Mouse (Mus musculus) liver, embryonic 13.5 days (tissue): Measurements from ENCODE around the gene Castor2. TPM values are rescaled to one million over a fixed set of nuclear protein-coding genes. Genes with fewer than 3 reads are reported as not detected.

ENCODE experiments used
- ATAC-seq: fragments of 200-750 bp; cut with Nextera tagmentation; 2 replicates; pipeline ENCODE4 v1.8.0; 2017; ENCODE audit warnings: low read depth, mild to moderate bottlenecking, moderate number of reproducible peaks, moderate library complexity
- DNase-seq: peaks from one replicate; pipeline ENCODE4 v3.0.0; 2022
- H3K27ac ChIP-seq: fragments of 300-500 bp; sonication (generic); 2 replicates; pipeline ENCODE4 v1.5.1; 2015; ENCODE audit warnings: moderate library complexity, mild to moderate bottlenecking, inconsistent platforms
- H3K27me3 ChIP-seq: fragments of 300-500 bp; sonication (generic); 2 replicates; pipeline ENCODE4 v1.6.1; 2015; ENCODE audit warnings: mild to moderate bottlenecking, inconsistent platforms
- H3K36me3 ChIP-seq: fragments of 300-500 bp; sonication (generic); 2 replicates; pipeline ENCODE4 v1.6.1; 2015; ENCODE audit warnings: mild to moderate bottlenecking, inconsistent platforms
- H3K4me1 ChIP-seq: fragments of 300-500 bp; sonication (generic); replicated peaks from 2 replicates; pipeline ENCODE4 v1.6.1; 2015; ENCODE audit warnings: inconsistent platforms
- H3K4me2 ChIP-seq: fragments of 300-500 bp; sonication (generic); 2 replicates; pipeline ENCODE4 v1.6.1; 2015; ENCODE audit warnings: inconsistent platforms, mild to moderate bottlenecking, moderate library complexity
- H3K4me3 ChIP-seq: fragments of 300-500 bp; sonication (generic); replicated peaks from 2 replicates; pipeline ENCODE4 v1.5.1; 2015; ENCODE audit warnings: mild to moderate bottlenecking, inconsistent platforms
- H3K9ac ChIP-seq: fragments of 300-500 bp; sonication (generic); 2 replicates; pipeline ENCODE4 v1.6.1; 2015; ENCODE audit warnings: mild to moderate bottlenecking, inconsistent platforms
- H3K9me3 ChIP-seq: fragments of 300-500 bp; sonication (generic); replicated peaks from 2 replicates; pipeline ENCODE4 v1.6.1; 2016; ENCODE audit warnings: inconsistent platforms
- WGBS: fragments of 180-500 bp; shearing (Covaris S2); methylation state at CpG from one replicate; pipeline ENCODE4 v1.1.7; 2015; ENCODE audit not compliant: insufficient replicate concordance; 5-methylcytosine and 5-hydroxymethylcytosine counted together
- polyA plus RNA-seq: library from polyadenylated mRNA; unstranded; fragments of >200 nt; fragmentation: Nextera tagmentation; extraction: Ambion mirVana; gene quantifications from 2 replicates; pipeline ENCODE4 v1.2.1, GENCODE M21; 2015

Gene Castor2
- polyA plus RNA-seq, 1 experiment from 2014 or later = 0.54 TPM

GRCm38 (mm10) chr5:134105829-134106228 is 6.3 kb downstream of the Castor2 start:
- no peaks in the 10 kb centered on the region for H3K27me3 ChIP-seq
- ATAC-seq (no peak), DNase-seq (no peak)
- no peak overlapping the region for H3K4me3 ChIP-seq
- H3K36me3 ChIP-seq = no peaks in the 10 kb centered on the region
- no peaks in the 10 kb centered on the region; the same call in 1 of the 2 replicates for H3K9me3 ChIP-seq
- 38% methylated on average over 8 of the region's 8 CpGs for WGBS
- H3K27ac ChIP-seq = no peak overlapping the region
- H3K4me2 ChIP-seq = no peak overlapping the region
- H3K9ac ChIP-seq = no peak overlapping the region
- peaks cover 7% of the 10 kb centered on the region for H3K4me1 ChIP-seq

- Histone ChIP-seq H3K27me3 (no peaks in the 10 kb centered on the region), H3K4me1 (no peaks in the 10 kb centered on the region), H3K36me3 (no peaks in the 10 kb centered on the region), H3K27ac (no peak overlapping the region), H3K9me3 (no peaks in the 10 kb centered on the region), H3K4me3 (no peak overlapping the region), H3K9ac (no peak overlapping the region), H3K4me2 (no peak overlapping the region)
- 64% methylated on average over 5 of the region's 5 CpGs for WGBS
- DNase-seq = no peak
- ATAC-seq = no peak
These were observed 15.5 kb downstream of the Castor2 start for GRCm38 (mm10) chr5:134114981-134115380.

GRCm38 (mm10) chr5:134115639-134116259 is 16.2 kb downstream of the Castor2 start:
- no peak for ATAC-seq
- H3K4me1 ChIP-seq = no peaks in the 10 kb centered on the region
- H3K9ac ChIP-seq = no peak overlapping the region
- no peaks in the 10 kb centered on the region for H3K9me3 ChIP-seq
- no peaks in the 10 kb centered on the region for H3K36me3 ChIP-seq
- H3K27ac ChIP-seq = no peak overlapping the region
- no peaks in the 10 kb centered on the region for H3K27me3 ChIP-seq
- H3K4me2 ChIP-seq = no peak overlapping the region
- DNase-seq = no peak
- H3K4me3 ChIP-seq = no peak overlapping the region
- WGBS = 69% methylated on average over 7 of the region's 7 CpGs

GRCm38 (mm10) chr5:134118798-134119407 is 19.4 kb downstream of the Castor2 start:
- no peak for ATAC-seq
- no peak for DNase-seq
- Histone ChIP-seq H3K9ac (no peak overlapping the region), H3K9me3 (no peaks in the 10 kb centered on the region), H3K36me3 (no peaks in the 10 kb centered on the region), H3K27ac (no peak overlapping the region), H3K4me3 (no peak overlapping the region), H3K27me3 (no peaks in the 10 kb centered on the region), H3K4me2 (no peak overlapping the region), H3K4me1 (no peaks in the 10 kb centered on the region)
- WGBS = 82% methylated on average over 15 of the region's 15 CpGs

- H3K4me1 ChIP-seq = no peaks in the 10 kb centered on the region
- DNase-seq (no peak), ATAC-seq (no peak)
- H3K9me3 ChIP-seq = no peaks in the 10 kb centered on the region
- no peak overlapping the region for H3K4me2 ChIP-seq
- 56% methylated on average over 10 of the region's 10 CpGs for WGBS
- H3K36me3 ChIP-seq = no peaks in the 10 kb centered on the region
- H3K4me3 ChIP-seq = no peak overlapping the region
- H3K27ac ChIP-seq = no peak overlapping the region
- no peak overlapping the region for H3K9ac ChIP-seq
- no peaks in the 10 kb centered on the region for H3K27me3 ChIP-seq
These were observed 20.1 kb downstream of the Castor2 start for GRCm38 (mm10) chr5:134119481-134120120.

GRCm38 (mm10) chr5:134120135-134120534 is 20.6 kb downstream of the Castor2 start:
- no peak for ATAC-seq
- Histone ChIP-seq H3K36me3 (no peaks in the 10 kb centered on the region), H3K27ac (no peak overlapping the region), H3K27me3 (no peaks in the 10 kb centered on the region), H3K4me3 (no peak overlapping the region), H3K9me3 (no peaks in the 10 kb centered on the region), H3K4me2 (no peak overlapping the region), H3K9ac (no peak overlapping the region), H3K4me1 (no peaks in the 10 kb centered on the region)
- no peak for DNase-seq
- 64% methylated on average over 3 of the region's 3 CpGs for WGBS

GRCm38 (mm10) chr5:134121138-134121892 is 21.8 kb downstream of the Castor2 start:
- Histone ChIP-seq H3K9me3 (no peaks in the 10 kb centered on the region), H3K4me2 (no peak overlapping the region), H3K27ac (no peak overlapping the region), H3K27me3 (no peaks in the 10 kb centered on the region), H3K4me3 (no peak overlapping the region), H3K4me1 (no peaks in the 10 kb centered on the region), H3K9ac (no peak overlapping the region), H3K36me3 (no peaks in the 10 kb centered on the region)
- ATAC-seq (no peak), DNase-seq (no peak)
- WGBS = 64% methylated on average over 9 of the region's 9 CpGs

- H3K4me3 ChIP-seq = no peak overlapping the region
- H3K4me1 ChIP-seq = no peaks in the 10 kb centered on the region
- no peak overlapping the region for H3K4me2 ChIP-seq
- H3K9ac ChIP-seq = no peak overlapping the region
- 51% methylated on average over 4 of the region's 4 CpGs for WGBS
- ATAC-seq (no peak), DNase-seq (no peak)
- H3K27me3 ChIP-seq = no peaks in the 10 kb centered on the region
- no peak overlapping the region for H3K27ac ChIP-seq
- no peaks in the 10 kb centered on the region for H3K9me3 ChIP-seq
- H3K36me3 ChIP-seq = no peaks in the 10 kb centered on the region
These were observed 22.4 kb downstream of the Castor2 start for GRCm38 (mm10) chr5:134121893-134122259.

GRCm38 (mm10) chr5:134123846-134124245 is 24.3 kb downstream of the Castor2 start:
- H3K4me1 ChIP-seq = no peaks in the 10 kb centered on the region
- DNase-seq (no peak), ATAC-seq (no peak)
- H3K4me3 ChIP-seq = no peak overlapping the region
- H3K9me3 ChIP-seq = no peaks in the 10 kb centered on the region
- no peaks in the 10 kb centered on the region for H3K27me3 ChIP-seq
- no peak overlapping the region for H3K9ac ChIP-seq
- H3K27ac ChIP-seq = no peak overlapping the region
- 70% methylated on average over 6 of the region's 6 CpGs for WGBS
- no peak overlapping the region for H3K4me2 ChIP-seq
- H3K36me3 ChIP-seq = no peaks in the 10 kb centered on the region

GRCm38 (mm10) chr5:134126232-134126631 is 26.7 kb downstream of the Castor2 start:
- no peak for ATAC-seq
- H3K4me3 ChIP-seq = no peak overlapping the region
- H3K36me3 ChIP-seq = no peaks in the 10 kb centered on the region
- DNase-seq = no peak
- H3K27me3 ChIP-seq = no peaks in the 10 kb centered on the region
- no peak overlapping the region for H3K9ac ChIP-seq
- H3K4me2 ChIP-seq = no peak overlapping the region
- WGBS = 70% methylated on average over 2 of the region's 2 CpGs
- H3K9me3 ChIP-seq = no peaks in the 10 kb centered on the region
- no peaks in the 10 kb centered on the region for H3K4me1 ChIP-seq
- no peak overlapping the region for H3K27ac ChIP-seq

GRCm38 (mm10) chr5:134131586-134131985 is 32.1 kb downstream of the Castor2 start:
- no peak for DNase-seq
- no peak overlapping the region for H3K9ac ChIP-seq
- H3K36me3 ChIP-seq = no peaks in the 10 kb centered on the region
- H3K4me1 ChIP-seq = no peaks in the 10 kb centered on the region
- no peak overlapping the region for H3K4me3 ChIP-seq
- ATAC-seq = no peak
- no peaks in the 10 kb centered on the region for H3K9me3 ChIP-seq
- no peak overlapping the region for H3K4me2 ChIP-seq
- no peak overlapping the region for H3K27ac ChIP-seq
- 41% methylated on average over 4 of the region's 4 CpGs for WGBS
- no peaks in the 10 kb centered on the region for H3K27me3 ChIP-seq
